Mouse (Mus musculus) heart, postnatal 0 days (tissue): Measurements from ENCODE around the gene Papolb. TPM values are rescaled to one million over a fixed set of nuclear protein-coding genes. Genes with fewer than 3 reads are reported as not detected.

ENCODE experiments used
- ATAC-seq: fragments of 200-750 bp; cut with Nextera tagmentation; 2 replicates; pipeline ENCODE4 v1.8.0; 2017; ENCODE audit warnings: low read depth, moderate number of reproducible peaks, moderate library complexity; ENCODE audit not compliant: insufficient read depth
- DNase-seq: peaks from one replicate; pipeline ENCODE4 v3.0.0-alpha.2; 2016; ENCODE audit warnings: low spot score
- H3K27ac ChIP-seq: fragments of 300-500 bp; sonication (generic); 2 replicates; pipeline ENCODE4 v1.5.1; 2014; ENCODE audit warnings: low read depth, mild to moderate bottlenecking
- H3K27me3 ChIP-seq: fragments of 300-500 bp; sonication (generic); 2 replicates; pipeline ENCODE4 v1.6.1; 2014; ENCODE audit warnings: low read length, mixed read lengths; ENCODE audit not compliant: control insufficient read depth, insufficient read depth
- H3K36me3 ChIP-seq: fragments of 300-500 bp; sonication (generic); replicated peaks from 2 replicates; pipeline ENCODE4 v1.6.1; 2014; ENCODE audit warnings: low read length, mixed read lengths; ENCODE audit not compliant: control insufficient read depth, insufficient read depth
- H3K4me1 ChIP-seq: fragments of 300-500 bp; sonication (generic); 2 replicates; pipeline ENCODE4 v1.6.1; 2014; ENCODE audit warnings: antibody characterized with exemption; ENCODE audit not compliant: control insufficient read depth, insufficient read depth
- H3K4me2 ChIP-seq: fragments of 300-500 bp; sonication (generic); 2 replicates; pipeline ENCODE4 v1.6.1; 2014; ENCODE audit warnings: low read depth, mild to moderate bottlenecking, low read length, moderate library complexity
- H3K4me3 ChIP-seq: fragments of 300-500 bp; sonication (generic); 2 replicates; pipeline ENCODE4 v1.5.1; 2014; ENCODE audit warnings: low read depth, low read length
- H3K9ac ChIP-seq: fragments of 300-500 bp; sonication (generic); replicated peaks from 2 replicates; pipeline ENCODE4 v1.6.1; 2014; ENCODE audit warnings: low read depth, low read length, mixed read lengths
- H3K9me3 ChIP-seq: fragments of 300-500 bp; sonication (generic); replicated peaks from 2 replicates; pipeline ENCODE4 v1.6.1; 2016; ENCODE audit warnings: low read length; ENCODE audit not compliant: control insufficient read depth
- CTCF ChIP-seq: IDR thresholded peaks from 2 replicates; pipeline ENCODE4 v1.5.1; 2016; ENCODE audit warnings: antibody characterized with exemption, control low read depth, low read depth
- EP300 ChIP-seq: IDR thresholded peaks from 2 replicates; pipeline ENCODE4 v1.6.1; 2016; ENCODE audit warnings: antibody characterized with exemption, low read depth
- WGBS: fragments of 180-500 bp; shearing (Covaris S2); extraction: QIAGEN DNeasy Blood & Tissue Kit; methylation state at CpG from one replicate; pipeline ENCODE4 v1.1.7; 2014; 5-methylcytosine and 5-hydroxymethylcytosine counted together
- polyA plus RNA-seq: library from polyadenylated mRNA; unstranded; fragments of >200 nt; fragmentation: Nextera tagmentation; extraction: Ambion mirVana; gene quantifications from 2 replicates; pipeline ENCODE4 v1.2.1, GENCODE M21; 2015
- total RNA-seq: library from RNA; depleted of rRNA; stranded (reverse); fragments of >200 nt; gene quantifications from 2 replicates; pipeline ENCODE4 v1.2.3, GENCODE M21; 2014; ENCODE audit warnings: low replicate concordance; rRNA removed

The Papolb gene
- total RNA-seq (0.39 TPM in 1 of 2 replicates, not detected in the other), polyA plus RNA-seq (0.04 and 0.08 TPM in 2 replicates)

DNA sequence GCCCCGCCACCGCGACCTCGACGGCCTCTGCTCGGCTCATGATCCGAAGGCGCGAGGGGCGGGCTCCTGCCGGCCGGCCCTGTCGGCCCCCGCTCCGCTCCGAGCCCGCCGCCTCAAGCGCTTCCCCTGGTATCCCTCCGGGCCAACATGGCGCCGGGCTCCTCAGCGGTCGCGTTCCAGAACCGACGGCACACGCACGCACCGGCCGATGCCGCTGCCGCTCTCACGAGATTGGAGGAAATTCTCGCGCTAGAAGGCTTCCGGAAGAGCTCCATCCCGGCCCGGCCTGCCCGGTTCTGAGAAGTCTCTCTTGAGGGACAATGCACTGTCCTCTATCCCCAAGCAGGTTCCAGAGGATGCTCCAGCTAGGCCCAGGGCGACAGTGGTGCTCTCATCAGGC, at the start of gene Papolb:
Gene Papolb (minus strand): TSS at position 162 of the 400 bp plus-strand sequence.
- Histone ChIP-seq H3K4me1 (peaks cover 5% of the 10 kb centered on the region; the same call in 1 of the 2 replicates), H3K9ac (no peak within 1 kb of the TSS), H3K9me3 (0 out of 2 replicates have a peak, but pooled peaks cover 4% of the 10 kb centered on the region), H3K27ac (no peak within 1 kb of the TSS), H3K27me3 (no peaks in the 10 kb centered on the region), H3K4me2 (no peak within 1 kb of the TSS), H3K36me3 (no peaks in the 10 kb centered on the region), H3K4me3 (no peak within 1 kb of the TSS)
- no peak for TF ChIP-seq CTCF
- TF ChIP-seq EP300: no peak
- 51% methylated on average over 41 of the region's 41 CpGs for WGBS
- ATAC-seq (no peak), DNase-seq (no peak)

DNA sequence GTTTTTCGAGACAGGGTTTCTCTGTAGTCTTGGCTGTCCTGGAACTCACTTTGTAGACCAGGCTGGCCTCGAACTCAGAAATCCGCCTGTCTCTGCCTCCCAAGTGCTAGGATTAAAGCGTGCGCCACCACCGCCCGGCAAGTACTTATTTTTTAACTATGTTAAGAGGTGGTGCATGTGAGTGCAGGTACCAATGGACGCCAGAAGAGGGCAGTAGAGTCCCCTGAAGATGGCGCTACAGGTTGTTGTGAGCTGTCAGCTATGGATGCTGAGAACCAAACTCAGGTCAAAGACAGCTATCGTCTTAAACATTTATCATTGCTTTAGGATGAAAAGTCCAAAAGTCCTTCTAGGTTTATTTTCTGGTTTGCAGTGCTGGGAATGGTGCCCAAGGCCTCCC, 48.3 kb upstream of the Papolb start:
- no peak overlapping the region for H3K9ac ChIP-seq
- H3K27ac ChIP-seq: no peak overlapping the region
- no peak overlapping the region for H3K4me2 ChIP-seq
- ATAC-seq: no peak
- H3K4me1 ChIP-seq: no peaks in the 10 kb centered on the region
- 85% methylated on average over 10 of the region's 10 CpGs for WGBS
- no peak for DNase-seq
- peaks cover 4% of the 10 kb centered on the region; the same call in 1 of the 2 replicates for H3K27me3 ChIP-seq
- TF ChIP-seq EP300 (no peak), CTCF (no peak)
- no peaks in the 10 kb centered on the region for H3K9me3 ChIP-seq
- H3K4me3 ChIP-seq: no peak overlapping the region
- H3K36me3 ChIP-seq: no peaks in the 10 kb centered on the region

DNA sequence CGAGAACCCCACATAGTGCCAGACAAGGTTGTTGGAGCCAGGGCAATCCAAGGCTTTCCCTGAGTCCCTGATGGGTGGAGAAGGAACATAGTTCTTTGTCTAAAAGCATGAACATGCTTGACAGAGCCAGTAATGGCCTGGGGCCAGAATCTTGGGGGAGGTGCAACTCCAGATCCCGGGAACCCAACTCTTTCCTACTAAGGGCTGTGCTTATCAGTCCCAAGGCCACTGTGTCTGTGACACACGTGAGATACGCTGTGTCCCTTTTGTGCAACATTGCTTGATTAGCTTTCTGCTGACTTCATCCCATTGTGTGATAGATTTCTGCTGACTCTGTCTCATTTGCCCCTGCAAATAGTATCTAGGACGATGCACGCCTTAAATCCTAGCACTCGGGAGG, 47.0 kb upstream of the Papolb start:
- DNase-seq (peak; percentile 6), ATAC-seq (peak; percentile 33; the same call in 1 of the 2 replicates)
- H3K9ac ChIP-seq: no peak overlapping the region

DNA sequence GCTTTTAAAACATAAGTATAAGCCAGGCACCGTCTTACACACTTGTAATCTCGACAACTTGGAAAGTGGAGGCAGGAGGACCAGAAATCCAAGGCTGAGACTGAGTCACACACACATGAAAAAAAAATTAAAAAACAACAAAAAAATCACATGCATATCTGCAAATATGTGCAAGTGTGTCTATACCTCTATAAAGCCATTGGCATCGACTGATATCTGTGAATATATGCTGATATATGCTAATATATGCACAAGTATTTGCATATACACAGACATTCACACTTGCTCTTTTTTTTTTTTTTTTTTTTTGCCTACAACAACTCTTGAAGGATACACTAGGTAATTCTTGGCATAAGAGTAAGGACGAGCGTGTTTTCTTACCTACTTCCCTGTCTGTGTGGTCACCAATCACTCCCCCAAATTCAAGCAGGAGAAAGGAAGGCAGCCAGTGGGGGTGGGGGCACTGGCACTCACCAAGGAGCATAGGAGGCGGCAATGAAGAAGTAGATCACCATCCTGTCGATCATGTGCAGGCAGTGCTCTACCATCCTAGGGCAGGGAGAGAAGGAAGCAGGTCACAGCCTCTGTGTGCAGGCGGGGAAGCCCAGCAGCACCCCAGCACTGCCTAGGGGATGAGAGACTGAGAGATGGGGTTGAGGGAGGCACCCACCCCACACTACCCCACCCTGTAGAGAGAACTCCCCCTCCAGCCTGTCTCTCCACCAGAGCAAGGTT, 44.6 kb upstream of the Papolb start:
- H3K27ac ChIP-seq: no peak overlapping the region
- H3K27me3 ChIP-seq: no peaks in the 10 kb centered on the region
- DNase-seq: no peak
- no peak overlapping the region for H3K4me3 ChIP-seq
- no peaks in the 10 kb centered on the region for H3K9me3 ChIP-seq
- H3K4me2 ChIP-seq: no peak overlapping the region
- no peak for ATAC-seq
- no peak overlapping the region for H3K9ac ChIP-seq
- H3K4me1 ChIP-seq: no peaks in the 10 kb centered on the region
- TF ChIP-seq EP300 (no peak), CTCF (no peak)
- WGBS: 69% methylated on average over 8 of the region's 8 CpGs
- no peaks in the 10 kb centered on the region for H3K36me3 ChIP-seq

More for the DNA sequence above, 47.0 kb upstream of the Papolb start:
- H3K36me3 ChIP-seq: no peaks in the 10 kb centered on the region
- H3K27ac ChIP-seq: no peak overlapping the region
- no peak overlapping the region for H3K4me3 ChIP-seq
- TF ChIP-seq CTCF (no peak), EP300 (no peak)
- H3K4me1 ChIP-seq: no peaks in the 10 kb centered on the region
- no peaks in the 10 kb centered on the region for H3K27me3 ChIP-seq
- no peaks in the 10 kb centered on the region for H3K9me3 ChIP-seq
- H3K4me2 ChIP-seq: no peak overlapping the region
- 39% methylated on average over 7 of the region's 7 CpGs for WGBS

DNA sequence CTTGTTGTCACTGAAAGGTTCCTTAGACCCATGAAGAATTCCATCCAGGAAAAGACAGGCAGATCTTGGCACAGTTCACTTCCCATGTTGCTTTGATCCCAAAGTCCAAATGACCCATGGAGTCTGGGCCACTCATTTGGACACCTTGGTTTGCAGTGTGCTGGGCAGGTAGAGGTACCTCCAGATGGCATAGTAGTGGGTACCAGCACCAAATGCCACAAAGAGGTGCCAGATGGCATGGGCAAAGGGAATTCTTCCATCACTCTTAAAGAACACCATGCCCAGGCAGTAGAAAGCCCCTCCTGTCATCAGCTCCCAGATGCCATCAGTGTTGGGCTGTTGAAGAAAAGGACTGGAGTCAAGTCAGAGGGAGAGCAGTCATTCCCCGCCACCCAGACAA, 34.7 kb upstream of the Papolb start:
- no peaks in the 10 kb centered on the region for H3K27me3 ChIP-seq
- 0 out of 2 replicates have a peak, but pooled peaks cover 4% of the 10 kb centered on the region for H3K9me3 ChIP-seq
- no peaks in the 10 kb centered on the region for H3K4me1 ChIP-seq
- whole genome bisulfite sequencing: 67% methylated on average over 1 of the region's 1 CpGs
- ATAC-seq (no peak), DNase-seq (no peak)
- TF ChIP-seq CTCF (no peak), EP300 (no peak)
- no peaks in the 10 kb centered on the region for H3K36me3 ChIP-seq
- no peak overlapping the region for H3K4me3 ChIP-seq
- no peak overlapping the region for H3K4me2 ChIP-seq
- no peak overlapping the region for H3K9ac ChIP-seq
- no peak overlapping the region for H3K27ac ChIP-seq

DNA sequence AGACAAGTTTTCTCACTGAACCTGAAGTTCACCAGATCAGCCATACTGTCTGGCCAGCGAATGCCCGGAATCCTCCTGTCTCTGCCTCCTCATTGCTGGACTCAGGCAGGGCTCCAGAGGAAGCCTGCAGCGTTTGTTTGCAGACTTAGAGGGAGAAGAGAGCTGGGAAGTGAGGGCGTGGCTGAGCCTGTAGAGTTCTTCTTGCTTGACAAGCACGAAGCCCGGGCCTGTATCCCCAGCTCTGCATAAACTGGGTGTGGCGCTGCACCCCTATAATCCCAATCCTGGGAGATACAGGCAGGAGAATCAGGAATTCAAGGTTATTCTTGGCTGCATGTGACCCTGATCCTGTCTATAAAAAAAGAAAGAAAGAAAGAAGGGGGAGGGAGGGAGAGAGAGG, 30.4 kb upstream of the Papolb start:
- H3K4me1 ChIP-seq: no peaks in the 10 kb centered on the region
- H3K36me3 ChIP-seq: no peaks in the 10 kb centered on the region
- H3K4me3 ChIP-seq: no peak overlapping the region
- H3K9me3 ChIP-seq: no peaks in the 10 kb centered on the region
- no peak for TF ChIP-seq EP300
- TF ChIP-seq CTCF: no peak
- ATAC-seq (no peak), DNase-seq (no peak)
- 47% methylated on average over 7 of the region's 7 CpGs for WGBS
- no peaks in the 10 kb centered on the region for H3K27me3 ChIP-seq
- no peak overlapping the region for H3K4me2 ChIP-seq
- H3K9ac ChIP-seq: no peak overlapping the region
- H3K27ac ChIP-seq: no peak overlapping the region
